Mouse (Mus musculus) ovary, postnatal 14 days (tissue): ENCODE measurements around the gene Eif5a.
A peak's percentile ranks its signal among the peaks of the same experiment; 100 is the strongest.
"Not testable (repeated sequence)": the region's sequence is repeated elsewhere in the genome, so short reads cannot be mapped to it uniquely, and the experiment has no call there.

Experiments
- DNase-seq: peaks from one replicate; pipeline ENCODE4 v3.0.0; 2022; ENCODE audit warnings: low spot score

The Eif5a gene

GRCm38 (mm10) chr11:69921114-69922011 is at the start of gene Eif5a:
Gene Eif5a, minus strand, starts transcription at chr11:69921958.
- DNase-seq: peak; percentile 100

GRCm38 (mm10) chr11:69970775-69971174 is 49.0 kb upstream of the Eif5a start:
- DNase-seq: no peak

GRCm38 (mm10) chr11:69970222-69970621 is 48.5 kb upstream of the Eif5a start:
- DNase-seq: no peak

- no peak for DNase-seq
These were observed 47.0 kb upstream of the Eif5a start for GRCm38 (mm10) chr11:69968793-69969192.

DNA sequence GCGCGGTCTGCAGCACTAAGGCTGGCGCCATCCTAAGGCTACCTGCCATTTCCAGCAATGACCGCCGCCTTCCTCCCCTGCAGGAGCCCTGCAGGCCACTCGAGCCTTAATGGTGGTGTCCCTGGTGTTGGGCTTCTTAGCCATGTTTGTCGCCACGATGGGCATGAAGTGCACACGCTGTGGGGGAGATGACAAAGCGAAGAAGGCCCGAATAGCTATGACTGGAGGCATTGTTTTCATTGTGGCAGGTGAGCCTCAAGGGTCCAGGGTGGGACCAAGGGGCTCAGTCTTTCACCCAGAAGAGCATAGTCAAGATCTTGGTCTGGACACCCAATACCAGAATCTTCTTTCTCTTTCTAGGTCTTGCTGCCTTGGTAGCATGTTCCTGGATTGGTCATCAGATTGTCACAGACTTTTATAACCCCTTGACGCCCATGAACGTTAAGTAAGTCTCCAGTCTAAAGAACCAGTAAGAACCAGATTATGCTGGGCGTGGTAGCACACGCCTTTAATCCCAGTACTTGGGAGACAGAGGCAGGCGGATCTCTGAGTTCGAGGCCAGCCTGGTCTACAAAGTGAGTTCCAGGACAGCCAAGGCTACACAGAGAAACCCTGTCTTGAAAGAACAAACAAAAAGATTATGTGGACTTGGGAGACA is 45.2 kb upstream of the Eif5a start:
- no peak for DNase-seq

DNA sequence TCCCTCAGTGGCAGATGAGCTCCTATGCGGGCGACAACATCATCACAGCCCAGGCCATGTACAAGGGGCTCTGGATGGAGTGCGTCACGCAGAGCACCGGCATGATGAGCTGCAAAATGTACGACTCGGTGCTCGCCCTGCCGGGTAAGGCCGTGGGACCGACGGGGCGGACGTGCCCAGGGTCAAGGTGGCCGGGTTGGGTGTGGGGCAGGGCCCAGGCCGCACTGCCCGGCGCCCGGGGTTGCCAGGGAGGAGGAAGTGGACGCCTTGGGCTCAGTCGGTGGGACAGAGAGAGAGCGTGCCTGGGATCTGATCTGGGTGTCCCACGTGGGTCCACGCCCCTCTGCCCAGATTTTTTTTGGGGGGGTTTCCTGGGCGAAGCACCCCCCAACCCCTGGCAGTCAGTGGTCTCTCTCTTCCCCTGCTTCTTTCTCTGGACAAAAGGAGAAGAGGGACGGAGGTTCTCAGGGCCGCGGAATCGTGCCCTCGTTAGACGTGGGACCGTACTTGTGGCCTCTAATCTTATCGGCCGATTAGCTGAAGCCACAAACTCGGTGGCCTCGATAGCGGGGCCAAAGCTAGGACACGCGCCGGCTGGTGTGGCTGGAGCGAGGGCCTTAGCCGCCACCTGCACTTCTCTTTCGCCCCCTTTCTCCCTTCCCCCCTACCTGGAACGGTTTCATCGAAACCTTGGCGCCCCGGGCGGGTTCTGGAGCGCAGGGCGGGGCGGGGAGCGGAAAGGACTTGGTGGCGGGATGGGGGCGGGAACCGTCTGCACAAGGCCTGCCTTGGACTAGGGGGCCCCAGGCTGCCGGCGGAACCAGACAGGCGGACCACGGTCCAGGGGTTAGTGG is 44.5 kb upstream of the Eif5a start:
- no peak for DNase-seq

- no peak for DNase-seq
These were observed 43.7 kb upstream of the Eif5a start for GRCm38 (mm10) chr11:69965271-69966005.

GRCm38 (mm10) chr11:69964650-69965270 is 43.0 kb upstream of the Eif5a start, which contains the start of gene Cldn7:
Gene Cldn7, plus strand, starts transcription at chr11:69964779.
- DNase-seq: no peak

DNA sequence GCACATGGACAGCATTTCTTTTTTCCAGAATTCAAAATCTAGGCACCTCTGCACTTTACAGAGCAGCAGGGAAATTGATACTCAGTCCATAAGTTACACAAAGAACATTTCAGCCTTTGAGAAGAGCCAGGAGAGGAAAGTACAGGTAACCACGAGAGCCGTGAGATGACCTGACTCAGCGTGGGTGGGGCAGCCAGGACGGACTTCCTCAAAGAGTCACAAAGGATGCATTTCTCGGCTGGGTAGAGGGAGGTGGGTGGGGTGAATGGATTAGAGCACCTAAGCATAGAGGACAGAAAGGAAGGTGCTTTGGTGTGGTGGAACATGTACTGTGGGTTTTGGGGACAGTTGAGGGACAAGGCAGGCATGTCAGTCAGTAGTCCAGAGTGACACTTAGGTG is 40.1 kb upstream of the Eif5a start:
- DNase-seq: no peak

DNA sequence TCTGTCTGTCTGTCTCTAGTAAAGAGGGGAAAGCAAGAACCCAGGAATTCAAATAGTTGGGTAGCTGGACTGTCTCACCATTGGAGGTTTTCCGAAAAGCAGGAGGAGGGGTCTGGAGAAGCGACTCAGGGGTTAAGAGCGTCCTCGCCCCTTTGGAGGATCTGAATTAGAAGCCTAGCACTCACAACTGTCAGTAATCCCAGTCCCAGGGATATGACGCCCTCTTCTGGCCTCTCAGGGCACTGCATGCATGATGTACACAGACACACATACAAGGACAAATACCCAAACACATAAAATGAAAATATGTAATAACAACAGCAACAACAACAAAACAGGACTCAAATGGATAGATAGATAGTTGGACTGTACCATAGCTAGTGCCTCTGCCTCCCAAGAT is 38.9 kb upstream of the Eif5a start:
- no peak for DNase-seq

DNA sequence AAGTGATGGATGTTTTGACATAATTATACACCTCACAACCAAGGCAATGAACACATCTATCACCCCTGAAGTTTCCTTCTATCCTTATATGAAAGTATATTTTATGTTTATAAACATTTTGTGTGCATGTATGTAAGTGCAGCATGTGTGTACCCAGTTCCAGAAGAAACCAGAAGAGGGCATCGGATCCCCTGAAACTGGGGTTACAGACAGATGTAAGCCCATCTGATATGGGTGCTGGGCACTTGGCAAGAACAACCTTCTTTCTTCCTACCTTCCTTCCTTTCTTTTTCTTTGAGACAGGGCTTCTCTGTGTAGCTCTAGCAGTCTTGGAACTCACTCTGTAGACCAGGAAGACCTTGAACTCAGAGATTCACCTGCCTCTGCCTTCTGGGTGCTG is 34.5 kb upstream of the Eif5a start:
- no peak for DNase-seq

DNA sequence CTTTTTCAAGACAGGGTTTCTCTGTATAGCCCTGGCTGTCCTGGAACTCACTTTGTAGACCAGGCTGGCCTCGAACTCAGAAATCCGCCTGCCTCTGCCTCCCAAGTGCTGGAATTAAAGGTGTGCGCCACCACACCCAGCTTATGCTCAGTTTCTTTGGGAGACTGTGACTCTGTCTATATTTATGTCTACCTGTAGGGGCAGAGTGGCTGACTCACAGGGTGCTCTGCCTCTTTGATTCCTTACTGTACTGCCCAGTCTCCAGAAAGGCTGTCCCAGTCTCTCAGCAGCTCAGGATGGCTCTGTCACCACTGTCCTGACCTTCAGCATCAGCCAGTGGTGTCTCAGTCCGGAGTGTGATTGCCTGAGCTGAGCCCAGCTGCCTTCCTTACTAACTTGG is 33.9 kb upstream of the Eif5a start:
- not testable (repeated sequence) for DNase-seq

DNA sequence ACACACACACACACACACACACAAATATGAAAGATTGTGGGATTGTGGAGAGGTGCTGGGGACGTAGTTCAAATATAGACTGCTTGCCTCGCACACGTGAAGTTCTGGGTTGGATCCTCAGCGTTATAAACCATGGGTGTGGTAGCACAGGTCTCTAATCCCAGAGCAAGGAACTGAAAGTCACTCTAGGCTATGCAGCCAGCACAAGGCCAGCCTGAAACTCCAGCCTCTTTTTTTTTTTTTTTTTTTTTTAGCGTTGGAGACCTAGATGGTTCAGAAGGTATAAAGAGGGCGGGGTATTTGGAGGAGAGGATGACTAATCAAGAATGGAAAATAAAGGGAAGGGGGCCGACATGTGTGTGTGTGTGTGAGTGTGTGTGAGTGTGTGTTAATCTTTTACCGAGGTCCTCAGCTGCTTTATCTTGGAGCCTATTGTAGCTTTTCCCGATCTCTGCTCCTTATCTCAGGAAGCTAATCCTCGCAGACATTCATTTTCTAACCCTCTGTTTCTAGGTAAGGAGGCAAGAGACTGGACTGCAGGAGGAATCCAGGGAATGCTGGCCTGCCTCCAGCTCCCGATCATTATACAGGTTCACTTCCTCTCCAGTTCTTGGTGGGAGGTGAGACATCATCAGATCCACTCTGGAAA is 31.6 kb upstream of the Eif5a start:
- no peak for DNase-seq

GRCm38 (mm10) chr11:69952274-69952673 is 30.5 kb upstream of the Eif5a start:
- DNase-seq: no peak

DNA sequence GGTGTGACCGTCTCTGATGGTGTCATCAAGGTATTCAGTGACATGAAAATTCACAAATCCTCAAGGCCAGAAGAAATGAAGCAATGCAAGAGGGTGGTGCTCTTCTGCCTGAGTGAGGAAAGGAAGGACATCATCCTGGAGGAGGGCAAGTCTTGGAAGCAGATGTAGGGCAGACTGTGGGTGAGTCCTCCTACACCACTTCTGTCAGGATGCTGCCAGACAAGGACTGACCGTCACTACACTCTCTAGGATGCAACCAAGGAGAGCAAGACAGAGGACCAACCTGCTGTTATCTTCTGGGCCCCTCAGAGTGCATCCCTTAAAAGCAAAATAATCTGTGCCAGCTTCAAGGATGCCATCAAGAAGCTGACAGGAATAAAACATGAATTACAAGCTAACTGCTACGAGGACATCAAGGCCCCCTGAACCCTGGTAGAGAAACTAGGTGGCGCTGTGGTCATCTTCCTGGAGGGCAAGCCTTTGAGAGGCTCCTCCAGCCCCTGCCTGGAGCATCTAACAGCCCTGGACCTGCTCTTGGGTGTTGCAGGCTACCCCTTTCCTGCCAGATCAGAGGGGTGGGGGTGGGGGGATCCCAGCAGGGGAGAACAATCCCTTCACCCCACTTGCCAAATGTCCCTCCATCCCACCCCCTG is 29.2 kb upstream of the Eif5a start:
- no peak for DNase-seq

DNA sequence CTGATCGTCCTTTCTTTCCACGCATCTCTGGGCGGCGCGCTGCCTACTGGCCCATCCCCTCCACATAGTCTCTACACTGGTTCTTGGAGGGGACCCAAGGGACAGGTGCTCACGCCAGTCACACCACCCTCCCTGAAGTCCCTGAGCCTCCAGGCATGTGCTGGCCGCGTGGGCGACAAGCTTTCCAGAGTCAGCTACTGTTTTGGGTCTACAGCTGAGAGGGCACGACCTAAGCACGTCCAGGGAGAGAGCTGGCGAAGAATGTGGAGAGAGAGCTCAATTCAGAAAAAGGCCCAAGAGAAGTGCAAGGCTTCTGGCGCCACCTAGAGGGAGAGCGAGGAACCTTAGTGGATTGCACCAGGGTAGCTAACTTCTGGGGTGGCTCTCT is 27.0 kb upstream of the Eif5a start:
- DNase-seq: peak; percentile 82

DNA sequence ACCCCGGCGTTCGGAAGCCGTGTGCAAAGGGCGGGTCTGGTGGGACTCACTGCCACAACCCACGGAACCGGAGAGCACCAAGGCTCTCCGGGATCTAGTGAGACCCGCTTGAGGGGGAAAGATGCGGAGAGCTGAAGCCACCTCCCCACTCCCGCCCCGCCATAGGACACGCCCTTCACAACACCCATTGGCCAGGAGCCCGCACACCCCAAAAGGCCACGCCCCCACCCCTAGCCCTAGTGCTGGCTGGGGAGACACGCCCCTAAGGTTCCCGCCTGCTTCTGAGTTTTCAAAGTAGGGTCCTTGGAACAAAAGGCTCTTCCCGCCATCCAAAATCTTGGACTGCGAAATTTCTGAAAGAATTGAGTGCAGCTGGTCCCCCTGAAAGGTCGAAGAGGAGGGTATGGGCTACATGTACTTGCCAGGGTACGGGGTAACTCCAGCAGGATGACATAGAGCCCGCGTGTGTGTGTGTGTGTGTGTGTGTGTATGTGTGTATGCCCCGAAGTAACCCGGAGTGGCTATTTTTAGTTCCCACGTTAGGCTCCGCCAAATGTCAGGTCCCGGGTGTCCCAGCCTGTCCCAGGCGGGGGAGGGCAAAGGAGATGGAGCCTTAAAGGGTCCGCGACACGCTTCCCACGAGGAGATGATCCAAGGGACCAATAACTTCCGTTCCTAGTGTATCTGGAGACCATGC is 26.5 kb upstream of the Eif5a start, which contains the start of gene Slc2a4:
Slc2a4 (minus strand) TSS at position 123 of the 697 bp plus-strand sequence.
- DNase-seq: peak; percentile 91

- peak; percentile 32 for DNase-seq
These were observed 25.7 kb upstream of the Eif5a start for GRCm38 (mm10) chr11:69947337-69948065.
